Mouse (Mus musculus) liver, embryonic 14.5 days (tissue): Measurements from ENCODE around the gene Ybx3.

Source experiments
- CTCF ChIP-seq: IDR thresholded peaks from 2 replicates; pipeline ENCODE4 v1.5.1; 2016; ENCODE audit warnings: antibody characterized with exemption, low read depth, control low read depth
- EP300 ChIP-seq: IDR thresholded peaks from 2 replicates; pipeline ENCODE4 v1.6.1; 2016; ENCODE audit warnings: antibody characterized with exemption, low read depth

DNA sequence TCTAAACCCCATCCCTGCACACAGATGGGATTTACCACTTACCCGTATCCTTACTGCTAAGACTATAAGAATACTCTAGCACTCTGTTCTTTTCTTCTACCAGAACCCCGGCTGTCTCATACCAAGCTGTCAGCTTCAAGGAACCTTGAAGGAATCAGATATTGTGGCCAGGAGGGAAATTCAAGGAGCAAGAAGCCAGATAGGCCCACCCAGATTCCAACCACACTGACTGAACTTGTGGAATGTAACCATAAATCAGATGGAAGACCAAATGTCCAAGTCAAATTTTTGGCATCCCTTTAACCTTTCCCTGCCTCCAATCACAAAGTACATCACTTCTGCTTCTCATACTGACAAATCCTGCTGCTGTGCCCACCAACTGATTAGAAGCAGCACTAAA is 41.2 kb downstream of the Ybx3 start:
- no peak for TF ChIP-seq CTCF
- TF ChIP-seq EP300, result no peak
